Mouse (Mus musculus): ENCODE data around the gene Gucd1.

GRCm38 (mm10) chr10:75429522-75430146 lies 88.1 kb downstream of the Gucd1 start:
- TF ChIP-seq ZC3H11A (IDR thresholded peaks at IDR 0.05; ENCODE audit: borderline replicate concordance, low read depth, low read length) = no peak
- TF ChIP-seq HCFC1 (IDR thresholded peaks at IDR 0.05; ENCODE audit: borderline replicate concordance, insufficient read depth, low read length) = no peak
- TF ChIP-seq MAFK (IDR thresholded peaks at IDR 0.05; ENCODE audit: insufficient read depth, low read depth, low read length) = no peak
